Mouse (Mus musculus): ENCODE measurements around the gene Catsperd. TPM values are rescaled to one million over a fixed set of nuclear protein-coding genes. Genes with fewer than 3 reads are reported as not detected.

Gene Catsperd
- polyA plus RNA-seq (2014; fragmentation: Nextera tagmentation; extraction: Ambion mirVana), result 1.6 TPM in 2 replicates

GRCm38 (mm10) chr17:56627530-56628277, at the start of gene Catsperd:
Gene Catsperd (plus strand): TSS chr17:56628143.
- Histone ChIP-seq H3K4me1 (ENCODE audit: control insufficient read depth, insufficient read depth, low read length) (peaks cover 20% of the 10 kb centered on the region), H3K27ac (replicated peaks; ENCODE audit: low read depth, low read length) (peak within 1 kb of the TSS; percentile 78), H3K9ac (replicated peaks; ENCODE audit: low read length) (peak within 1 kb of the TSS; percentile 44; the same call in 1 of the 2 replicates), H3K36me3 (ENCODE audit: control insufficient read depth, insufficient read depth, low read length) (peaks cover 7% of the 10 kb centered on the region; the same call in 1 of the 2 replicates), H3K4me3 (replicated peaks; ENCODE audit: low read depth, low read length) (peak within 1 kb of the TSS; percentile 93), H3K9me3 (ENCODE audit: control insufficient read depth, low read length) (no peaks in the 10 kb centered on the region), H3K4me2 (ENCODE audit: low read length) (peak within 1 kb of the TSS; percentile 91), H3K27me3 (ENCODE audit: control insufficient read depth, insufficient read depth, low read length) (no peaks in the 10 kb centered on the region)
- 10% methylated on average over 26 of the region's 26 CpGs for whole genome bisulfite sequencing
- ATAC-seq (ENCODE audit: low FRiP score, low TSS enrichment) (peak; percentile 40), DNase-seq (peak; percentile 78)

- peak overlapping the region; percentile 93 for H3K4me3 ChIP-seq (replicated peaks; ENCODE audit: low read depth, low read length)
- whole genome bisulfite sequencing, result 74% methylated on average over 1 of the region's 1 CpGs
- H3K9ac ChIP-seq (replicated peaks; ENCODE audit: low read length), result peak overlapping the region; percentile 72
- no peaks in the 10 kb centered on the region for H3K9me3 ChIP-seq (ENCODE audit: control insufficient read depth, low read length)
- peaks cover 61% of the 10 kb centered on the region for H3K36me3 ChIP-seq (ENCODE audit: control insufficient read depth, insufficient read depth, low read length)
- DNase-seq, result no peak
- peak overlapping the region; percentile 94 for H3K4me2 ChIP-seq (ENCODE audit: low read length)
- ATAC-seq (ENCODE audit: low FRiP score, low TSS enrichment), result no peak
- no peaks in the 10 kb centered on the region for H3K27me3 ChIP-seq (ENCODE audit: control insufficient read depth, insufficient read depth, low read length)
- H3K27ac ChIP-seq (replicated peaks; ENCODE audit: low read depth, low read length), result no peak overlapping the region
- H3K4me1 ChIP-seq (ENCODE audit: control insufficient read depth, insufficient read depth, low read length), result peaks cover 37% of the 10 kb centered on the region
Measured at GRCm38 (mm10) chr17:56583071-56583470, 44.9 kb upstream of the Catsperd start.

- Histone ChIP-seq H3K9me3 (ENCODE audit: control insufficient read depth, low read length) (no peaks in the 10 kb centered on the region), H3K4me3 (replicated peaks; ENCODE audit: low read depth, low read length) (peak overlapping the region; percentile 93), H3K9ac (replicated peaks; ENCODE audit: low read length) (peak overlapping the region; percentile 72), H3K36me3 (ENCODE audit: control insufficient read depth, insufficient read depth, low read length) (peaks cover 61% of the 10 kb centered on the region), H3K27me3 (ENCODE audit: control insufficient read depth, insufficient read depth, low read length) (no peaks in the 10 kb centered on the region), H3K27ac (replicated peaks; ENCODE audit: low read depth, low read length) (peak overlapping the region; percentile 91), H3K4me1 (ENCODE audit: control insufficient read depth, insufficient read depth, low read length) (peaks cover 37% of the 10 kb centered on the region), H3K4me2 (ENCODE audit: low read length) (peak overlapping the region; percentile 94)
- no peak for ATAC-seq (ENCODE audit: low FRiP score, low TSS enrichment)
- 5% methylated on average over 33 of the region's 33 CpGs for WGBS
- peak; percentile 14 for DNase-seq
Measured at GRCm38 (mm10) chr17:56583611-56584256, 44.2 kb upstream of the Catsperd start.

- Histone ChIP-seq H3K4me3 (replicated peaks; ENCODE audit: low read depth, low read length) (peak within 1 kb of the TSS; percentile 93), H3K27me3 (ENCODE audit: control insufficient read depth, insufficient read depth, low read length) (no peaks in the 10 kb centered on the region), H3K4me2 (ENCODE audit: low read length) (peak within 1 kb of the TSS; percentile 94), H3K36me3 (ENCODE audit: control insufficient read depth, insufficient read depth, low read length) (peaks cover 61% of the 10 kb centered on the region), H3K27ac (replicated peaks; ENCODE audit: low read depth, low read length) (peak within 1 kb of the TSS; percentile 91), H3K9ac (replicated peaks; ENCODE audit: low read length) (peak within 1 kb of the TSS; percentile 83), H3K4me1 (ENCODE audit: control insufficient read depth, insufficient read depth, low read length) (peaks cover 37% of the 10 kb centered on the region), H3K9me3 (ENCODE audit: control insufficient read depth, low read length) (no peaks in the 10 kb centered on the region)
- WGBS, result under 1% methylated on average over 97 of the region's 101 CpGs
- ATAC-seq (ENCODE audit: low FRiP score, low TSS enrichment) (peak; percentile 95), DNase-seq (peak; percentile 100)
Measured at GRCm38 (mm10) chr17:56584257-56585130, 43.4 kb upstream of the Catsperd start, which contains the start of the genes Safb2 and Safb. Gene Safb2 (minus strand): TSS chr17:56584585. Gene Safb (plus strand): TSS chr17:56584825.

- H3K27ac ChIP-seq (replicated peaks; ENCODE audit: low read depth, low read length), result peak overlapping the region; percentile 91
- peak overlapping the region; percentile 93 for H3K4me3 ChIP-seq (replicated peaks; ENCODE audit: low read depth, low read length)
- peaks cover 37% of the 10 kb centered on the region for H3K4me1 ChIP-seq (ENCODE audit: control insufficient read depth, insufficient read depth, low read length)
- DNase-seq (peak; percentile 68), ATAC-seq (ENCODE audit: low FRiP score, low TSS enrichment) (peak; percentile 21; the same call in 1 of the 2 replicates)
- peak overlapping the region; percentile 83 for H3K9ac ChIP-seq (replicated peaks; ENCODE audit: low read length)
- H3K9me3 ChIP-seq (ENCODE audit: control insufficient read depth, low read length), result no peaks in the 10 kb centered on the region
- H3K36me3 ChIP-seq (ENCODE audit: control insufficient read depth, insufficient read depth, low read length), result peaks cover 65% of the 10 kb centered on the region
- no peaks in the 10 kb centered on the region for H3K27me3 ChIP-seq (ENCODE audit: control insufficient read depth, insufficient read depth, low read length)
- WGBS, result under 1% methylated on average over 61 of the region's 61 CpGs
- H3K4me2 ChIP-seq (ENCODE audit: low read length), result peak overlapping the region; percentile 78
Measured at GRCm38 (mm10) chr17:56585171-56585821, 42.6 kb upstream of the Catsperd start.

- ATAC-seq (ENCODE audit: low FRiP score, low TSS enrichment), result no peak
Measured at GRCm38 (mm10) chr17:56587773-56588172, 40.2 kb upstream of the Catsperd start.

GRCm38 (mm10) chr17:56588921-56589320, 39.0 kb upstream of the Catsperd start:
- Histone ChIP-seq H3K4me1 (ENCODE audit: control insufficient read depth, insufficient read depth, low read length) (peaks cover 18% of the 10 kb centered on the region), H3K4me3 (replicated peaks; ENCODE audit: low read depth, low read length) (no peak overlapping the region), H3K9me3 (ENCODE audit: control insufficient read depth, low read length) (no peaks in the 10 kb centered on the region), H3K9ac (replicated peaks; ENCODE audit: low read length) (no peak overlapping the region), H3K36me3 (ENCODE audit: control insufficient read depth, insufficient read depth, low read length) (peaks cover 75% of the 10 kb centered on the region), H3K27me3 (ENCODE audit: control insufficient read depth, insufficient read depth, low read length) (no peaks in the 10 kb centered on the region), H3K4me2 (ENCODE audit: low read length) (no peak overlapping the region), H3K27ac (replicated peaks; ENCODE audit: low read depth, low read length) (no peak overlapping the region)
- ATAC-seq (ENCODE audit: low FRiP score, low TSS enrichment), result no peak
- no peak for DNase-seq
- WGBS, result 92% methylated on average over 4 of the region's 4 CpGs

More at GRCm38 (mm10) chr17:56587773-56588172, 40.2 kb upstream of the Catsperd start:
- Histone ChIP-seq H3K27ac (replicated peaks; ENCODE audit: low read depth, low read length) (no peak overlapping the region), H3K36me3 (ENCODE audit: control insufficient read depth, insufficient read depth, low read length) (peaks cover 64% of the 10 kb centered on the region), H3K9ac (replicated peaks; ENCODE audit: low read length) (no peak overlapping the region), H3K4me2 (ENCODE audit: low read length) (0 out of 2 replicates have a peak overlapping the region, but pooled peaks have one; percentile 5), H3K27me3 (ENCODE audit: control insufficient read depth, insufficient read depth, low read length) (no peaks in the 10 kb centered on the region), H3K9me3 (ENCODE audit: control insufficient read depth, low read length) (no peaks in the 10 kb centered on the region), H3K4me1 (ENCODE audit: control insufficient read depth, insufficient read depth, low read length) (peaks cover 27% of the 10 kb centered on the region), H3K4me3 (replicated peaks; ENCODE audit: low read depth, low read length) (no peak overlapping the region)
- DNase-seq, result no peak
- 68% methylated on average over 1 of the region's 1 CpGs for WGBS

- no peak for ATAC-seq (ENCODE audit: low FRiP score, low TSS enrichment)
- H3K9ac ChIP-seq (replicated peaks; ENCODE audit: low read length), result no peak overlapping the region
Measured at GRCm38 (mm10) chr17:56592553-56592952, 35.4 kb upstream of the Catsperd start.

More at GRCm38 (mm10) chr17:56592553-56592952, 35.4 kb upstream of the Catsperd start:
- peaks cover 98% of the 10 kb centered on the region for H3K36me3 ChIP-seq (ENCODE audit: control insufficient read depth, insufficient read depth, low read length)
- H3K27me3 ChIP-seq (ENCODE audit: control insufficient read depth, insufficient read depth, low read length), result no peaks in the 10 kb centered on the region
- no peaks in the 10 kb centered on the region for H3K9me3 ChIP-seq (ENCODE audit: control insufficient read depth, low read length)
- no peak for DNase-seq
- no peak overlapping the region for H3K4me3 ChIP-seq (replicated peaks; ENCODE audit: low read depth, low read length)
- H3K4me2 ChIP-seq (ENCODE audit: low read length), result no peak overlapping the region
- H3K27ac ChIP-seq (replicated peaks; ENCODE audit: low read depth, low read length), result no peak overlapping the region
- H3K4me1 ChIP-seq (ENCODE audit: control insufficient read depth, insufficient read depth, low read length), result no peaks in the 10 kb centered on the region; the same call in none of the 2 replicates
